ENCODE assay signal across 10 mouse cellular contexts in the genomic region with DNA sequence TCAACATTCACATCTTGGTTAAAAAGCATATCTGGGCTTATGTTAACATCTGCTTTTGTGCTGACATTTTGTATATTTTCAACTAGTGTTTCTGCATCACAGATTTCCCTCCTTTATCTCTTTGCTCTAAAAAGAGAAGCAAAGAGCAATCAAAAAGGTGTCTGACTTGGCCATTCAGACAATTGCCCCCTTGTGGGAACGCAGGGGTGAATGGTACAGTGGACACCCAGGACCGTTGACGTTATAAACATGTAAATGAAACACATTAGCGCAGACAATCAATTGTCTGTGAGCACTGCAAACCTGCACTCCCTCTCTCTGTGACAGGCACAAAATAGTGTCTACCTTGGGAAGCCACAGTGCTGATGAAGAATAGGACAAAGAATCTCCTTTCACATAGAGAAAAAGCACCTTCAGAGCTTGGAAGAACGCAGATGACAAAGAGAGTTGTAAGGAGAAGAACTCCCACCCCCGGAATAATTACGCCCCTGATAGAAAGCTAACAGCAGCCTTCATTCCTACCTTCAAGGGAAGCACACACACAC. TPM values are rescaled to one million over a fixed set of nuclear protein-coding genes. Genes with fewer than 3 reads are reported as not detected.
DNase-seq lines count a peak whose midpoint lies in the region; ATAC-seq and TF ChIP-seq lines count a peak whose summit lies in the region.
"Had no signal": no experiment of that assay in that cellular context is flagged by ENCODE, and none has a peak within 500 bp of the region (broad histone marks: within the 10 kb centered on the region; RNA-seq: fewer than 3 reads in every experiment).

No protein-coding gene starts in this region.

- DNase-seq in layer of hippocampus, adult 2 months (ENCODE audit: low spot score in 2 of 2), result no peak
- DNase-seq in layer of hippocampus, adult 8-10 months (ENCODE audit: low spot score in 2 of 2), result no peak
- no peak for DNase-seq in embryonic facial prominence, embryonic 10.5 days (ENCODE audit: low spot score)
- DNase-seq in hindbrain, embryonic 10.5 days (ENCODE audit: low spot score), result no peak
- no peak for DNase-seq in ovary, postnatal 36 days (ENCODE audit: low spot score)
- no peak for DNase-seq in yolk sac, embryonic 10.5 days (ENCODE audit: low spot score)
- DNase-seq: cerebellum, adult 11 months; lung, adult 2 months had no signal

- H3K9ac ChIP-seq in midbrain, embryonic 15.5 days, result peak overlapping the region; percentile 8; the same call in 1 of the 2 replicates

- WGBS in embryonic facial prominence, embryonic 10.5 days, result 22% methylated on average over 7 of the region's 7 CpGs
- 21% methylated on average over 7 of the region's 7 CpGs for WGBS in hindbrain, embryonic 10.5 days
- 5% methylated on average over 7 of the region's 7 CpGs for WGBS in midbrain, embryonic 15.5 days

- no peaks in the 10 kb centered on the region for H3K9me3 ChIP-seq in embryonic facial prominence, embryonic 10.5 days
- H3K9me3 ChIP-seq in hindbrain, embryonic 10.5 days, result no peaks in the 10 kb centered on the region
- H3K9me3 ChIP-seq in midbrain, embryonic 15.5 days, result no peaks in the 10 kb centered on the region

- ATAC-seq in midbrain, embryonic 15.5 days (replicated peaks), result no peak
- ATAC-seq in erythroid progenitor cell, adult 5-6 weeks (replicated peaks; ENCODE audit: low FRiP score, poor library complexity, severe bottlenecking), result no peak

- H3K4me3 ChIP-seq in layer of hippocampus, adult 2 months, result peak overlapping the region; percentile 49
- H3K4me3 ChIP-seq in embryonic facial prominence, embryonic 10.5 days, result no peak overlapping the region; the same call in 1 of the 2 replicates
- H3K4me3 ChIP-seq in hindbrain, embryonic 10.5 days, result peak overlapping the region; percentile 94
- no peak overlapping the region for H3K4me3 ChIP-seq in midbrain, embryonic 15.5 days

- peaks cover 39% of the 10 kb centered on the region for H3K27me3 ChIP-seq in embryonic facial prominence, embryonic 10.5 days (replicated peaks; ENCODE audit: low read depth, poor library complexity, severe bottlenecking)
- no peaks in the 10 kb centered on the region for H3K27me3 ChIP-seq in hindbrain, embryonic 10.5 days (ENCODE audit: insufficient read depth, poor library complexity, severe bottlenecking)
- no peaks in the 10 kb centered on the region for H3K27me3 ChIP-seq in midbrain, embryonic 15.5 days (replicated peaks)

- 0 out of 2 replicates have a peak, but pooled peaks cover 5% of the 10 kb centered on the region for H3K36me3 ChIP-seq in embryonic facial prominence, embryonic 10.5 days (replicated peaks)
- H3K36me3 ChIP-seq in hindbrain, embryonic 10.5 days, result peaks cover 24% of the 10 kb centered on the region
- no peaks in the 10 kb centered on the region for H3K36me3 ChIP-seq in midbrain, embryonic 15.5 days (replicated peaks)

- peak overlapping the region; percentile 94 for H3K4me2 ChIP-seq in midbrain, embryonic 15.5 days

- peaks cover 86% of the 10 kb centered on the region for H3K4me1 ChIP-seq in embryonic facial prominence, embryonic 10.5 days
- H3K4me1 ChIP-seq in hindbrain, embryonic 10.5 days (replicated peaks), result peaks cover 90% of the 10 kb centered on the region
- peaks cover 63% of the 10 kb centered on the region for H3K4me1 ChIP-seq in midbrain, embryonic 15.5 days

- peak overlapping the region; percentile 91 for H3K27ac ChIP-seq in layer of hippocampus, adult 2 months
- peak overlapping the region; percentile 32; the same call in 1 of the 2 replicates for H3K27ac ChIP-seq in embryonic facial prominence, embryonic 10.5 days (replicated peaks)
- H3K27ac ChIP-seq in hindbrain, embryonic 10.5 days, result peak overlapping the region; percentile 100
- peak overlapping the region; percentile 45 for H3K27ac ChIP-seq in midbrain, embryonic 15.5 days

- TF ChIP-seq CTCF in layer of hippocampus, adult 2 months (conservative IDR thresholded peaks at IDR 0.05), result peak; percentile 21; the same call in 1 of the 2 replicates

RNA-seq across cellular contexts. Expression of a gene that starts 12.6 kb away (rescaled TPM):
- total RNA-seq in layer of hippocampus, adult 2 months (2021), result 100 to 1,000 TPM; 430 to 443 TPM
- 100 to 1,000 TPM; 346 to 374 (median 360) TPM for total RNA-seq in layer of hippocampus, adult 8-10 months (2022)
- polyA plus RNA-seq in embryonic facial prominence, embryonic 10.5 days (2016; fragmentation: Nextera tagmentation; extraction: Ambion mirVana), result 20.9 and 27.8 TPM in 2 replicates
- polyA plus RNA-seq in hindbrain, embryonic 10.5 days (2016; fragmentation: Nextera tagmentation; extraction: Ambion mirVana), result 49.3 and 54.1 TPM in 2 replicates
- 30.8 and 31.5 TPM in 2 replicates for polyA plus RNA-seq in midbrain, embryonic 15.5 days (2015; fragmentation: Nextera tagmentation; extraction: Ambion mirVana)
- total RNA-seq in erythroid progenitor cell, adult 5-6 weeks (2015; ENCODE audit: low replicate concordance), result 45.8 and 49.9 TPM in 2 replicates
- 34.3 and 60.1 TPM in 2 replicates for total RNA-seq in erythroid progenitor cell, adult 5-6 weeks (2017; ENCODE audit: low replicate concordance)

Comparison
In these comparisons a context has a peak if more than half of its experiments do, and no peak if none do; other contexts are left out.
1. H3K27ac ChIP-seq: peak in every context shown above with its lines; median percentile 100 in hindbrain, embryonic 10.5 days; 91 in layer of hippocampus, adult 2 months; 45 in midbrain, embryonic 15.5 days; 32 in embryonic facial prominence, embryonic 10.5 days.
2. H3K4me3 ChIP-seq: peak in layer of hippocampus, adult 2 months (single experiment) and hindbrain, embryonic 10.5 days (single experiment); none in embryonic facial prominence, embryonic 10.5 days (single experiment) and midbrain, embryonic 15.5 days (single experiment).
3. RNA of a gene that starts 12.6 kb away (total RNA-seq): 430 to 443 TPM in layer of hippocampus, adult 2 months and 346 to 374 TPM in layer of hippocampus, adult 8-10 months; 34.3 to 60.1 TPM in erythroid progenitor cell, adult 5-6 weeks; every median in the first group is over 4 times any median in the second.